Mouse (Mus musculus): ENCODE results near the gene Rpap3.

The Rpap3 gene

GRCm38 (mm10) chr15:97705211-97706050, at the start of gene Rpap3:
TSS of gene Rpap3 (minus strand) at chr15:97705825.
- DNase-seq (ENCODE audit: low read depth, low spot score): peak; percentile 80

- DNase-seq (ENCODE audit: low read depth, low spot score): no peak
These were observed 49.7 kb upstream of the Rpap3 start for GRCm38 (mm10) chr15:97755361-97755760.

- no peak for DNase-seq (ENCODE audit: low read depth, low spot score)
These were observed 48.9 kb upstream of the Rpap3 start for GRCm38 (mm10) chr15:97754476-97754875.

GRCm38 (mm10) chr15:97752491-97752890, 46.9 kb upstream of the Rpap3 start:
- DNase-seq (ENCODE audit: low read depth, low spot score): no peak

GRCm38 (mm10) chr15:97751676-97752075, 46.1 kb upstream of the Rpap3 start:
- DNase-seq (ENCODE audit: low read depth, low spot score): no peak

- peak; percentile 69 for DNase-seq (ENCODE audit: low read depth, low spot score)
These were observed 45.1 kb upstream of the Rpap3 start for GRCm38 (mm10) chr15:97750697-97751096.

- no peak for DNase-seq (ENCODE audit: low read depth, low spot score)
These were observed 44.2 kb upstream of the Rpap3 start for GRCm38 (mm10) chr15:97749841-97750240.

GRCm38 (mm10) chr15:97749397-97749796, 43.8 kb upstream of the Rpap3 start:
- DNase-seq (ENCODE audit: low read depth, low spot score): no peak

GRCm38 (mm10) chr15:97748964-97749363, 43.3 kb upstream of the Rpap3 start:
- DNase-seq (ENCODE audit: low read depth, low spot score): no peak

- DNase-seq (ENCODE audit: low read depth, low spot score): no peak
These were observed 42.7 kb upstream of the Rpap3 start for GRCm38 (mm10) chr15:97748309-97748708.

GRCm38 (mm10) chr15:97747486-97747885, 41.9 kb upstream of the Rpap3 start:
- no peak for DNase-seq (ENCODE audit: low read depth, low spot score)

GRCm38 (mm10) chr15:97746748-97747147, 41.1 kb upstream of the Rpap3 start:
- DNase-seq (ENCODE audit: low read depth, low spot score): no peak

GRCm38 (mm10) chr15:97746278-97746677, 40.7 kb upstream of the Rpap3 start:
- no peak for DNase-seq (ENCODE audit: low read depth, low spot score)

GRCm38 (mm10) chr15:97745331-97745730, 39.7 kb upstream of the Rpap3 start:
- no peak for DNase-seq (ENCODE audit: low read depth, low spot score)

- no peak for DNase-seq (ENCODE audit: low read depth, low spot score)
These were observed 39.3 kb upstream of the Rpap3 start for GRCm38 (mm10) chr15:97744930-97745329.

- no peak for DNase-seq (ENCODE audit: low read depth, low spot score)
These were observed 38.4 kb upstream of the Rpap3 start for GRCm38 (mm10) chr15:97743961-97744525.

GRCm38 (mm10) chr15:97743210-97743609, 37.6 kb upstream of the Rpap3 start:
- no peak for DNase-seq (ENCODE audit: low read depth, low spot score)

GRCm38 (mm10) chr15:97742600-97742999, 37.0 kb upstream of the Rpap3 start:
- no peak for DNase-seq (ENCODE audit: low read depth, low spot score)

GRCm38 (mm10) chr15:97742074-97742473, 36.4 kb upstream of the Rpap3 start:
- DNase-seq (ENCODE audit: low read depth, low spot score): no peak

GRCm38 (mm10) chr15:97741662-97742061, 36.0 kb upstream of the Rpap3 start:
- no peak for DNase-seq (ENCODE audit: low read depth, low spot score)

- DNase-seq (ENCODE audit: low read depth, low spot score): no peak
These were observed 34.7 kb upstream of the Rpap3 start for GRCm38 (mm10) chr15:97740283-97740732.

- no peak for DNase-seq (ENCODE audit: low read depth, low spot score)
These were observed 33.3 kb upstream of the Rpap3 start for GRCm38 (mm10) chr15:97738923-97739322.

- no peak for DNase-seq (ENCODE audit: low read depth, low spot score)
These were observed 26.4 kb upstream of the Rpap3 start for GRCm38 (mm10) chr15:97731988-97732387.
